Mouse (Mus musculus) gastrocnemius, postnatal 25 days (tissue): ENCODE data around the gene Ppp1r15a. TPM values are rescaled to one million over a fixed set of nuclear protein-coding genes. Genes with fewer than 3 reads are reported as not detected.
A peak's percentile ranks its signal among the peaks of the same experiment; 100 is the strongest.

Experiments used
- DNase-seq: peaks from one replicate; pipeline ENCODE4 v3.0.0; 2022
- long read RNA-seq, 2 experiments: library from polyadenylated mRNA; stranded (forward); transcript quantifications; one replicate each; pipeline ENCODE4 v2.0.0; 2021
- total RNA-seq, 2 experiments: library from RNA; stranded (reverse); gene quantifications; 1 replicate in 1 of 2; 2 replicates in 1 of 2; pipeline ENCODE4 v1.2.3; 2021

Gene Ppp1r15a
- total RNA-seq, result 10 to 100 TPM; 13.8 to 19.2 TPM
- long read RNA-seq, experiment 1, transcript Ppp1r15a-201 (3 exons, 2,333 nt), result major isoform, 10 of 14 reads
- long read RNA-seq, experiment 1, partial matches to known transcripts, result 0 of 14 reads
- long read RNA-seq, experiment 1, other reads (novel, unspliced or antisense), result 1 of 14 reads
- long read RNA-seq, experiment 2, transcript Ppp1r15a-201 (3 exons, 2,333 nt), result major isoform, 19 of 23 reads
- long read RNA-seq, experiment 2, partial matches to known transcripts, result 0 of 23 reads
- long read RNA-seq, experiment 2, other reads (novel, unspliced or antisense), result 3 of 23 reads

DNA sequence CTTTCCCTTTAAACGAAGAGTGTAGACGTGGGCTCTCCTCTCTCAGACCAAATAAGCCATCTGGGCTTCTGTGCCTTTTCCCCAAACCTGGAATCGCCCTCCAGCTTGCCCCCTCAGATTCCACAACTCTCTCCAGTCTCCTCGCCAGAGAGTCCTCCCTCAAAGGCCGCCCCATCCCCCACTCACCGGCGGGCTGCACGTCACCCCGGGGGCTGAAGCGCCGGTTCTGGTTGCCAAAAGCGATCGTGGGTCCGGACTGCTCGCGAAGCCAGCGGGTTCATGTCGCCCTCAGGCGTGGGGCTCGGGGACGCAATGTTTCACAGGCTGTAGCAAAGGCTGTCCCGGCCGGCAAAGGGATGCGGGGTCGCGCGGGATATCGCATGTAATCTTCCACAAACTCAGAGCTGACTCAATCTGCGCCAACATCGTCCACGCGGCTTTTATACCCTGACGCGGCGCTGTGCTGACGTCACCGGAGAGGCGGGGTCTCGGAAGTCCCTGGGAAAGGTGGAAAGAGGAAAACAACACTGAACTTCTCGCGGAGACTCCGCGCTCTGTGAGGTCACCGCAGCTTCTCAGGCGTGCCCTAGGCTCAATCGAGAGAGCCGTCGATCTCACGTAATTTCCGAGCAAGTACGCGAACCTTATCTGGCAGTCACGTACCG is at the start of gene Ppp1r15a, which contains the start of gene Plekha4:
Ppp1r15a (minus strand) TSS at position 460 of the 665 bp plus-strand sequence.
Plekha4 (plus strand) TSS at position 522 of the 665 bp plus-strand sequence.
- peak; percentile 92 for DNase-seq

DNA sequence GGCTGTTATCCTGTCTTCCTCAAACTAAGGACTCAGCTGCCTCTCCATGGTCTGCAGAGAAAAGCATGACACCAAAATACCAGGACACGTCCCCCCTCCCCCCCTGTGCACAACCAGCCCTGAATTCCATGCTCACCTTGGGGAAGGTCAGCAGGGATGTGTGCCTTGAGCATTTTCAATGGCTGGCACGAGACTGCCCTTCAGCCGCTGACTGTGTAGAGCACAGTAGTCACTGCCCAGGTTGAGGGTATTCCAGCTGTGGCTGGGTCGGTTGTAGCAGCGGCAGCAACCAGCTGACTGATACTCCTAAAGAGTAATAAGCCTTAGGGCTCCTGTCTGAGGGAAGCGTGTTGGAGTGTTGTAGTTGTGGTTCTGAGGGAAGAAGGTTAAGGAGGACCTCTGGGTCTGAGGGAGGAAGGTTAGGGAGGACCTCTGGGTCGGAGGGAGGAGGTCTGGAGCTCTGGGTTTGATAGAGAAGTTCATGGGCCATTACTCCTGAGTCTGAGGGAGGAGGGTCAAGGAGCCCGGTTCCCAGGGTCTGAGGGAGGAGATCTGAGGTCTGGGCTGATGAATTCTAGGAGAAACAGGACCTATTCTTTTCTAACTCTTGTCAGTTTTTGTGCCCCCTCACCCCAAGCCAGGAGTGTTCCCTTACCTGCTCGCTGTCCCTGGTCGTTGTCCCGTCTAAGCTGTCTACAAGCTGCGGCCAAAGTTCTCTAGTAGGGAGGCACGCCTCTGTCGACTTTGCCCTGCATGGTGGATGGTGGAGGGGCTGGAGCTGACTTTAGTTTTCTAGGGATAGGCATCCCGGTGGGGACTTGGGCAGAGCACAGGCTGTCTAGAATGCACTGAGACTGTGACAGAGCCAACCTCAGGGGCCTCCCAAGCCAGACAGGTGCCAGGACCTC is 48.7 kb upstream of the Ppp1r15a start:
- no peak for DNase-seq

DNA sequence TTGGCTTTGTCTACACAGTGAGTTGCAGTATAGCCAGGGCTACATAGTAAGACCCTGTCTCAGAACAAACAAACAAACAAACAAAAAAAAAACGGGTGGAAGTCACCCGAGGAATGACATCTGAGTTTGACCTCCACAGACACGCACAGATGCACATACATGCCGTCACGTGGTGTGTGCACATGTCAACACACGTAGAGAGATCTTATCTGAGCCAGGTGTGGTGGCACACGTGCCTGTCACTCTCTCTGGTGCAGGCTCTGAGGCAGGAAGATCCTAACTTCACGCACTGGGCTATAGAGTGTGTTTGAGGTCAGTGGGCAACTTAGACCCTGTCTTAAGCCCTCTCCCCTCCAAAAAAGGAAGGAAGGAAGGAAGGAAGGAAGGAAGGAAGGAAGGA is 47.9 kb upstream of the Ppp1r15a start:
- no peak for DNase-seq

DNA sequence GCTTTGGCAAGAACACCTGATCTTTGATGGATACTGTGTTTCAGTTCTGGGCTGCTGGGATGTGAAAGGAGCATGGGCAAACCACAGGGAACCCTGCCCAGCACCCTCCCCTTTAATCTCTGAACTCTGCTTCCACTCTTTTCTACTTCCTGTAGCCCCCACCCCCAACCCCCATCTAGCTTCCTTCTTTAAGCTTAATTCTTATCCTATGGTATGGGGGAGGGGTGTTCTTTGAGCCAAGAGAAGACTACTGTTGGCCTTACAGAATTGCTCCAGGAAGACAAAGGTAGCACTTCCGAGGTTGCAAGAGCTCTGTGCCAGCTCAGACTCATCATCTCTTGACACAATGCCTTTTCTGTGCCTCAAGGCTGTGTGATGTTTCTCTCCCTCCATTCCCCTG is 45.9 kb upstream of the Ppp1r15a start:
- DNase-seq, result no peak

DNA sequence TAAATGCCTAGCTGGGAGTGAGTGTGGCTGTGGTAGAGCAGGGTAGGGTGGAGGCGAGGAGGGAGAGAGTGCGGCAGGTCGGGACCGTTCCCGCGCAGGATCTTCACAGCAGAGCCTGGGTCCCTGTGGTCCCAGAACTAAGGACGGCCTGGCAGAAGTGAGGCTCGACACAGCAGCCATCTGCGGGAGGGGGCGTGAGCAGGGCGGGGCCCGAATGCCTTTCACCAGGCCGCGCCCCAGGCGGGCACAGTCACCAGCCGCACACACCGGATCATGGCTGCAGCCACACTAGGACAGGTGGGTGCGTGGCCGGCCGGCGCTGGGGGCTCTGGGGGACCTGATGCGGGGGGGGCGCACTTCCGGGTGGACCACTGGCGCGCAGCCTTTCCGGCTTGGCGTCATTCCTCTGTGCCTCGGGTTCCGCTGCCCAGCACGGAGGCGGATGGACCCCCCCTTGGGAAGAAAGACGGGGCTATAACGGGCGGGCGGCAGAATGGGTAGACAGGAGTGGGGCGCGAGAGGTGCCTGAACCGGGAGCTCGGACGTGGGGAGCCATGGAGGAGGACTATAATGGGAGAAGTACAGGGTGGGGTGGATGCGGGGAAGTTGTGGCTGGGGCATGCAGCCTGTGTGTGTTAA is 44.2 kb upstream of the Ppp1r15a start, which contains the start of gene Bcat2:
Bcat2 (plus strand) TSS at position 51 of the 639 bp plus-strand sequence.
- DNase-seq, result peak; percentile 73

DNA sequence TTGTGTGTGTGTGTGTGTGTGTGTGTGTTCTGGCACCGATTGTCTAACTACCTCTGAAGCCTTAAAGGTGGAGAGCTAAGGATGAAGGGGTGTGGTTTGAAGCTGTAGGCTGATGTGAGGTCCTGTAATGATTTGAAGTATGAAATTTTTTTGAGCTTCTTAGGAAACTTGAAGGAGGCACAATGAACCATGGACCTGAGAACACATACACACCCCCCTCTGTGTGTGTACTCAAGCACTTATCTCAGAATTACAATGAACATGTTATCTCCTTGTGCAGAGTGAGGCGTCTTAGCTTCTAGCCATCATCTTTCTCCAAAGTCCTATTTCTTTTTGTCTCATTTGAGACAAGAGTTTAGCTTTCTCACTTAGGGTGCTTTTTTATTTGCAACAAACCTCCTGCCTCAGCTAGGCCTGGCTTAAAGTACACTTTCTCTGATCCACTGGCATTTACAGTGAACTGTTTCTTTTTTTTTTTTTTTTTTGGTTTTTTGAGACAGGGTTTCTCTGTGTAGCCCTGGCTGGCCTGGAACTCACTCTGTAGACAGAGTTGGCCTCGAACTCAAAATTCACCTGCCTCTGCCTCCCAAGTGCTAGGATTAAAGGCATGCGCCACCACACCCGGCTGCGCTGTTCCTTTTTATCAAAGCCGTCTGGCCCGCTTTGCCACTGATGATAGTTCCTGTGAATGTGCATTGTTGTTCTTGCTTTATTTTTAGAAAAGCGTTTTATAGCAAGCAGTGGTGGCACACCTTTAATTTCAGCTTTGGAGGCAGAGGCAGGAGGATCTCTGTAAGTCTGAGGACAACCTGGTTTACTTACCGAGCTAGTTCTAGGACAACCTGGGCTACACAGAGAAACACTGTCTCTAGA is 42.8 kb upstream of the Ppp1r15a start:
- DNase-seq, result no peak

DNA sequence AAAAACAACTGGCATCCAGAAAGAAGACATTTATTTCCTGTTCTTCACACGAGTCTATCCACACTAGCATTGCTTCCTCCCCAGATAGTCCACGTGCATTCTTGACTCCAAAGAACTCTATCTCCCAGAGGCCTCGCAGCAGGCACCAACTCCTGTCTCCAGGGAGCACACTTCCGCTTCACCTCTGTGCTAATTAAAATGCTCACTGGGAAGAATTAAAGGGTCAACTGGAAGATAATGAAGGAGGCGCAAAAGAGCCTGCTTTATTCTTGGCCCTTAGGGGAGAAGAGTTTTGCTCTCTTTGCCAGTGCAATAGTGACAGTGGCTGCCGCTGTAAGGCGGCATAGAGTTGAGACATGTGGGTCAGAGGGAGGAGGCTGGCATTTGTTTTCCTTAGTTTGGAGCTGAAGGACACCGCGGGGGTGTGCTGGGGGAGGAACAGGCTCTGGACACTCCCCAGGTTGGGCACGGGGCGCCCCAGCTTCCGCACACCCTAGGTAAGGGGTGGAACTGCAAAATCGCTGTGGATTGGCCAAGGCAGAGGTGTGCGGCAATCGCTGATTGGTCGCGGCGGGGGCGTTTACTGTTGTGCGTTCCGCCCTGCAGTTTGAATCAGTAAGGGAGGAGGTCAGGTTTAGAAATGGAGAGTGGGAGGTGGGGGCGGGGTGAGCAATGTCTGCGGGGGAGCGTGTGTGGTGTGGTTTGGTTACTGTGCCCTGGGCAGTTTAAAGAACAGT is 41.9 kb upstream of the Ppp1r15a start:
- DNase-seq, result peak; percentile 94

DNA sequence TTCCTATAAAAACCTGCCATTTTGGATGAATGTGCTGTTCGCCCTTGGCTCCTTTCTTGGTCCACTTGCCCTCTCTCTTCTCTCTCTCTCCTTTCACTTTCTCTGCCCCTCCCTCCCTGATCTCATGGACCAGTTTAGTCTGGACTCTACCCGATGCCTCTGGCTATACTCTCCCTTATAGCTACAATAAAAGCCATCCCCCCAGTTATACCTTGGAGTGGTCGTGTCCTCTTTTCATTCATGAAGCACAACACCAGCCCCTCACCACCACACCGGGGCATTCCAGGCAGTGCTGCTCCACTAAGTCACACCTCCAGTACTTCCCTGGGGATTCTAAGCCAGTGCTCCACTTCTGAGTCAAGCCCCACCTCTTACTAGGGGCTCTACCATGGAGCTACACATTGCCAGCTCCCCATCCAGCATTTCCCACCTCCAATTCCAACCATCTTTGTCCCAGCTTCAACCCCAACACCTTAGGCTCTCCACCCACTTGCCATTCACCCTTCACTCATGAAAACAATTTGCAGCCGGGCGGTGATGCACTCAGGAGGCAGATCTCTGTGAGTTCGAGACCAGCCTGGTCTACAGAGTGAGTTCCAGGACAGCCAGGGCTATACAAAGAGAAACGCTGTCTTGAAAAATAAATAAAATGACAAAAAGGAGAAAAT is 41.2 kb upstream of the Ppp1r15a start:
- no peak for DNase-seq

DNA sequence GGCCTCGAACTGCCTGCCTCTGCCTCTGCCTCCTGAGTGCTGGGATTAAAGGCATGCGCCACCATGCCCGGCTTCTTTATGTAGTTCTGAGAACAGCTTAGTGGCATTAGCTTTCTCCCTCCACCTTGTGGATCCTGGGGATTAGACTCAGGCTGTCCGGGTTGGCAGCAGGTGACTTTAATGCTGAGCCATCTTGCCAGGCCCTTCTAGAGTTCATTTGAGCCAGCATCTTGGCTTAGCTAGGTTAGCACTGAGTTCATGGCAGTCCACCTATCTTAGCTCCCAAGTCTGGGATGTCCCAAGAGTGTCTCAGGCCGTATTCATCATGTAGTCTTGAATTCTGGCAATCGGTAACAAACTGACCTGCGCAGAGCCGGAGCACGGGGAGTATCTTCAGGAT is 39.4 kb upstream of the Ppp1r15a start:
- no peak for DNase-seq

DNA sequence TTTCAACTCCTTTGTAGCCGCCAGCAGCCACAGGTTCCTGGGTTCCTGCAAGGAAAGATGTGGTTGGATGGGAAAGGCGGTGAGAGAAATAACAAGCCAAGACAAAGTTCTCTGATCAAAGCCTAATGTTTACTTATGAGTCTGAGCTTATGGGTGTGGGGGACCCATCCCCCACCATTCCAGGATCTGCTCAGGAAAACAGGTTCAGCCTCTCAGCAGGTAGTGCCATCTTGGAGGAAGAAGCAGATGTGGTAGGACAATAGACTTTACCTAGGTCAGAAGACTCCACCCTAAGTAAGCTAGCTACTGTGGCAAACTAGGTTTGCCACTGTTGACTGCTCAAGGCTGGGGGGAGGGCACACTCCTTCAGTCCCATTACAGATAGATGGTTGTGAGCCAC is 38.7 kb upstream of the Ppp1r15a start:
- no peak for DNase-seq

DNA sequence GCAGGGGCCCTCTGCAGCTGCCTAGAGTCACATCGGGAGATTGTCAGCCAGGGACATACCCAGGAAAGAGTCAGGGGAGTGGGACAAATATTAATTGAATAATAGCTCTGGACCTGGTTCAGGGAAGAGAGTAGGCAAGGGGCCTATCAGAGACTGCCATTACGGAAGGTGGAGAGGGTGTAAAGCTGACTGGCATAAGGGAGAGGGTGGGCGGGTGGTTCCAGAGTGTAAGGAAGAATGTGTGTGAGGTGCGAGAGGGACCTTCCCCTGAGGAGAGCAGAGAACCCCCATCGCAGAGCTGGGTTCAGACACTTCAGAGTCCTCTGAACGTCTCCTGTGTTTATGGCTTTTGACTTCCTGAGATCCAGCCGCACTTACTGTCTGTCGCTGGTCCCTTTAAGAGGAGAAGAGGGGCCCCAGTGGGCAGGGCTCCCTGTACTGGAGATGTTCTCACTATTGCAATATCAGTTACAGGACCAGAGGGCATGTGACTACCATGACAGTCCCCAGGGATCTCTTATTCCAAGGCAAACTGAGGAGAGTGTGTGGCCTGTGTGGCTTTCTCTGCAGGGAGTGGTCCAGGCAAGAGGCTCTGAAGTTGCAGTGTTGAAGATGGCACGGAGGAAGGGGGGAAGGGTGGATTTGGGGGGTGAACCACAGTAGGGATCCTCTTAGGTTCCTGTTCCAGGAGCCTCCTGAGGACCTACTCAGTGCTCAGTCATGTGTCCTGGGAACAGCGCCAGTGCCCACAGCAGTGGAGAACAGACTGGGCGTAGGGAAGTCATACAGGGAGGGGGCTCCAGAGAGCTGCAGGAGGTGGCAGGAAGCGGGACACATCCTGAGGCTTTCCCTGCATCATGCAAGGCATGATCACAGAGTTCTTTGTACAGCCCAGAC is 35.8 kb upstream of the Ppp1r15a start:
- DNase-seq, result peak; percentile 57

DNA sequence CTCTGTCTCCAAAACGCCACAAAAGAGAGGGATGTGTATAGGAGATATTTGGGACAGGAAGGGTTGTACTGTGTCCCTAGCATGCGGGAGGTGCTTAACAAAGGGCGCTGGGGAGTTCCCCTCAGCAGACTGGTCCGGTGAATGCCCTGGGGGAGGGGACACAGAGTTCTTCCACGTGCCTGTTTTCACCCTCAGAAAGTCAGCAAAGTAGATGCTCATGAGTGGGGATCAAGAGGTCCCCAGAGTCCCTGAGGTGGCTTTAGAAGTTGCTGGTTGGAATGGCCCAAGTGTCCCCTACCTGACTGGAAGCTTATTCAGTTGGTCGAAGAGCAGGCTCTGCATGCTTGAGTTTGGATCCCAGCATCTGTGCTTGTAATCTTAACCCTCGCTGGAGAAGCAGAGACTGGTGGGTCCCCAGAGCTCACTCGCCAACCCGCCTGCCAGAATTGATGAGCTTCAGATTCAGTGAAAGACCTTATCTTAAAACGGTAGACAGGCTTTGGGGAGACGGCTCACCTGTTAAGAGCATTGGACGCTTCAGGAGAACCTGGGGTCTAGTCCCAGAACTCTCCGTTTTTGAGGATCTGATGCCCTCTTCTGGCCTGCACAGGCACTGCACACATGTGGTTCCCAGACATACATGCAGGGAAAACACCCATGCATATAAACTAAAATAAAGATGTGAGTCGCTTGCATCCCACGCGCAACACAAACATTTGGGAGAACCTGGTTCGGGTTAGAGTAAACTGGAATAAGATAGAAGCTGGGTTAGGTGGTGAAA is 35.0 kb upstream of the Ppp1r15a start:
- DNase-seq, result peak; percentile 55

DNA sequence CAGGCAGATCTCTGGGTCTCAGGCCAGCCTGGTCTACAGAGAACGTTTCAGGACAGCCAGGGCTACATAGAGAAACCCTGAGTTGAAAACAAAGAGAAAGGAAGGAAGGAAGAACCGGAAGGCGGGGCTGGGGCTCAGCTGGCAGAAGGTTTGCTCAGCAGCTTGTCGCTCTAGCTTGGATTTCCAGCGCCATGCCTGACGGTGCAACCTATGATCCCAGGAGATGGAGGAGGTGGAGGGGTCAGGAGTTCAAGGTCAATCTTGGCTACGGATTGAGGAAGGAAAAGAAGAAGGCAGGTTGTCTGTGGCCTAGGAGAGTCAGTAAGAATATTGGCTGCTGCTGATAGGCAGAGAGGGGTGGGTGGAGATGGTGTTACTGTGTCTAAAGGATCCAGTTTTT is 34.2 kb upstream of the Ppp1r15a start:
- no peak for DNase-seq

DNA sequence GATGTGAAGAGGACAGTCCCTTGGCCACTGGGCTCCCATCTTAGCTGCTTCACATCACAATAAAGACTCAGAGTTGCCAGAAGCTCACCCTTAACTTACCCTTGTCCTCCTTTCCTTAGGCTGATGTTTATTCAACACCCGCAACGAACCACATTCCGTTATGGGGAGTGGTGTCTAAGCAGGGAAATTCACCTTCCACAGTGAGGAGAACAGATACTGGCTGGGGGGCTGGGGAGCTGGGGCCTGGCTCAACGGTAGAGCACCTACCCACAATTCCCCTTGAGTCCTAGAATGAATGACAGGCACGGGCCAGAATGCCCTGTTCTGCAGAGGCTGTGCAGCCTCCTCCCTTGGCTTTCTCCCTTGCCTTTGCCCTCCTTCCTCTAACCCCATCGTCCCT is 32.8 kb upstream of the Ppp1r15a start:
- no peak for DNase-seq

DNA sequence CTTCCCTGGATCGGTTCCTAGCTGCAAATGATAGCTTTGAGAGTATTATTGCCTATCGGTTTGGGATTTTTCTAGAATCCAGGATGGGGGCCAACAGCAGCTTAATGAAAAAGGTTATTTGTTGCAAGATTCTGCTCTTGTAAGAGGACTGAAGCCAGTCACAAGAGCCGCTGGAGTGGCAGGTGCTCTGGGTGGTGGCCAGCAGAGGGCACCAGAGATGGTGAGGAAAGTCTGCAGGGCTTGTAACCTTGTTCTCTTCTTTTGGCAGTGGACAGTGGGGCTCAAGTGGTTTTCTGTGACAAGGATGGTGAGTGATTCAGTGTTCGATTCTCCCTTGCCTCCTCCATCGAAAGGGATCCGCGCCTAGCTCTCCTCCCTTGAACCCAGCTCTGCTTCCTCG is 29.7 kb upstream of the Ppp1r15a start:
- peak; percentile 74 for DNase-seq

DNA sequence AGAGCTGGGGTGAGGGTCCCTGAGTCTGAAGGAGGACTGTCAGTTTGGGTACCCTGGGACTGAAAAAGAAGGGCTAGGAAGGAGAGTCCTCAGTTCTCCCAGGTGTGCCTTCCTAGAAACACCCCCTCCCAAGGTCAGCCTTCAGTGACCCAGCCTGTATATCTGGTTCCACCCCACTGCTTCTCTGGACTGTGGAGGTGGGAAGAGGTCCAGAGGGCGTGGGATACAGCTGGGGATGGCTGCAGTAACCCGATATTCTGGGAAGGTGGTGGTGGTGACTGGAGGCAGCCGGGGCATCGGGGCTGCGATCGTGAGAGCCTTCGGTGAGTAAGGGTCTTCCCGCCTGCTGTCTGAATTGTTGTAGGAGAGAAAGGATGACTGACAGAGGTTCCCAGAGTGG is 28.7 kb upstream of the Ppp1r15a start, which contains the start of gene Hsd17b14:
Hsd17b14 (plus strand) TSS at position 150 of the 400 bp plus-strand sequence.
- DNase-seq, result no peak

DNA sequence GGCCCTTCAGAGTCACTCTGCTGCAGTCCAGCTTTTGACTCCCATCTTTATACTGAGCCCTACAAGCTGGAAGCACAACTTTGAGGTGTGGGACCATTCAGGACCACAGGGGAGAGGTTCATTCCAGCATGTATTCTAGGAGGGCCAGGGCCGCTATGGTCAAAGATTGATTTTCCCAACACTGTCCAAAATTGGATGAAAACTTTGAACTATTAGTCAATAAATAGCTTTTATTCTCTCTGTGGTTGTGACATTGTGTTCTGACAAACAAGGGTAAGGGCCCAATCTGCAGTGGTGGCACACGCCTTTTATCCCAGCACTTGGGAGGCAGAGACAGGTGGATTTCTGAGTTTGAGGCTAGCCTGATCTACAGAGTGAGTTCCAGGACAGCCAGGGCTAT is 27.9 kb upstream of the Ppp1r15a start:
- no peak for DNase-seq

DNA sequence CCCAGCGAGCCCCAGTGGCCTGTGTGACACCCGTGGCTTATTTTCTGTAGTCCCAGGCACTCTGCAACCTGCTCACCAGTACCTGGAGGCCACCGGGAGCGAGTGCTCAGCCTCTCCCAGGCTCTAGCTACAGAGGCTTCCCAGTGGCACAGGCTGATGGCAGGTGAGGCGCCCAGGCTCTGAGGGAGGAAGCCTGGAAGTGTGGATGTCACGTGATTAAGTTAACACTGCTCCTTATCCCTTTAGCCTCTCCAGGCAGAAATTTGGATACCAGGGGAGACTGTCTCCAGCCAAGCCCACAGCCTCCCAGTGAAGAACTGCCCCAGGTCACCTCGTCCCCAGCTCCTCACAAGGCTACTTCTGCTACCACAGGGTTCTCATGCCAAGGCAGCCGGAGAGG is 27.5 kb upstream of the Ppp1r15a start:
- DNase-seq, result no peak
